Mouse (Mus musculus) embryonic fibroblast, embryonic 13.5 days (primary cell): ENCODE measurements around the gene Elmo1. TPM values are rescaled to one million over a fixed set of nuclear protein-coding genes. Genes with fewer than 3 reads are reported as not detected.

ENCODE experiments used
- H3K27ac ChIP-seq: 2 replicates; pipeline ENCODE4 v1.5.1; 2012; ENCODE audit warnings: low read length, control low read depth, inconsistent platforms; ENCODE audit not compliant: insufficient read depth
- H3K4me1 ChIP-seq: 2 replicates; pipeline ENCODE4 v1.6.1; 2011; ENCODE audit warnings: low read length; ENCODE audit not compliant: control insufficient read depth, insufficient read depth
- H3K4me3 ChIP-seq: 2 replicates; pipeline ENCODE4 v1.5.1; 2011; ENCODE audit warnings: mild to moderate bottlenecking, control low read depth, low read length; ENCODE audit not compliant: insufficient read depth
- CTCF ChIP-seq: IDR thresholded peaks from 2 replicates; pipeline ENCODE4 v1.5.1; 2011; ENCODE audit warnings: mild to moderate bottlenecking, control low read depth, low read length, moderate library complexity, borderline replicate concordance; ENCODE audit not compliant: insufficient read depth
- POLR2A ChIP-seq: IDR thresholded peaks from 2 replicates; pipeline ENCODE4 v1.6.1; 2011; ENCODE audit warnings: low read depth, mild to moderate bottlenecking, control low read depth, low read length, moderate library complexity
- polyA plus RNA-seq: library from polyadenylated mRNA; stranded (reverse); fragments of >200 nt; gene quantifications from 2 replicates; pipeline ENCODE4 v1.2.4, GENCODE M21; 2011; ENCODE audit warnings: low read depth; ENCODE audit not compliant: missing spikeins, insufficient read length

Elmo1 gene
- polyA plus RNA-seq, 1 experiment = 4.8 TPM

GRCm38 (mm10) chr13:20220414-20220813 lies 130.0 kb downstream of the Elmo1 start:
- Histone ChIP-seq H3K4me1 (peaks cover 3% of the 10 kb centered on the region; the same call in 1 of the 2 replicates), H3K27ac (no peak overlapping the region), H3K4me3 (no peak overlapping the region)
- no peak for TF ChIP-seq CTCF
- TF ChIP-seq POLR2A = no peak

DNA sequence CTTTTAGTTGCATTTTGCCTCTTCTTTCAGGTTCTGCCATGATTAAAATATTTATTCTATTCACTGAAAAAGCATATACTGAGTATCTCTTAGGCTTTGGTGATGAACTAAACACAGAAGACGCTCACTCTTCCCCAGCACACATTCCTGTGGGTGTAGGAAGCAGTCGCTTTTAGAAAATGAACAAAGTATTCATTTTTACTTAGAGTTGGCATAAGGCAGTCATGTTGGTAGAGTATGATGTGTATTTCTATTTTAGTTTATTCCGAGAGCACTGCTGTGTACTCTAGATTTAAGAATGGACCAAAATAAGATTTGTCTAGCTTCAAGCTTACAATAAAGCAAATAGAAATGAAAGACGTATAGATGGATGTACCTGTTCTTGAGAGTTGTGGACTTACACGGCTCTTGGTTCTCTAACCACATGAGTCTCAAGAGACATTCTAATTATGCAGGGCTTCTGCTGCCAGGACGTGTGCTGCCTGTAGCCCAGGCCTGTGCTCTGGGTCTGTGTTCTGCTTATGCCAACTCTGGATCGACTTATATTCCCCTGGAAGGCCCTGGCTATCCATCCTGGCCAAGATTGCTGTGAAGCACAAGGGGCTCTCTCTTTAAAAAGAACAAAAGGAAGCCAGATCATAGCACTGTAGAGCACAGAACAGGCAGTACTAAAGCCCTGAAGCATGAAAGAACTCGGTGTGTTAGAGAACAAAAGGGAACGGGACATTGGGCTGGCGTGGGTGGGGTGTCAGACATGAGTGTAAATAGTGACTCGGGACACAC lies 137.7 kb downstream of the Elmo1 start:
- H3K27ac ChIP-seq = no peak overlapping the region
- no peak for TF ChIP-seq CTCF
- TF ChIP-seq POLR2A = no peak
- no peaks in the 10 kb centered on the region for H3K4me1 ChIP-seq
- no peak overlapping the region for H3K4me3 ChIP-seq

- H3K27ac ChIP-seq = no peak overlapping the region
- TF ChIP-seq CTCF = no peak
- TF ChIP-seq POLR2A = no peak
- no peaks in the 10 kb centered on the region for H3K4me1 ChIP-seq
- H3K4me3 ChIP-seq = no peak overlapping the region
Observed at GRCm38 (mm10) chr13:20231837-20232728, 141.7 kb downstream of the Elmo1 start.

GRCm38 (mm10) chr13:20233707-20234106 lies 143.3 kb downstream of the Elmo1 start:
- Histone ChIP-seq H3K27ac (no peak overlapping the region), H3K4me1 (no peaks in the 10 kb centered on the region), H3K4me3 (no peak overlapping the region)
- no peak for TF ChIP-seq POLR2A
- no peak for TF ChIP-seq CTCF

GRCm38 (mm10) chr13:20237615-20238014 lies 147.2 kb downstream of the Elmo1 start:
- no peak overlapping the region for H3K4me3 ChIP-seq
- no peak for TF ChIP-seq POLR2A
- TF ChIP-seq CTCF = no peak
- H3K4me1 ChIP-seq = no peaks in the 10 kb centered on the region
- no peak overlapping the region for H3K27ac ChIP-seq

GRCm38 (mm10) chr13:20238146-20238545 lies 147.8 kb downstream of the Elmo1 start:
- Histone ChIP-seq H3K4me3 (no peak overlapping the region), H3K4me1 (no peaks in the 10 kb centered on the region), H3K27ac (no peak overlapping the region)
- no peak for TF ChIP-seq POLR2A
- no peak for TF ChIP-seq CTCF

DNA sequence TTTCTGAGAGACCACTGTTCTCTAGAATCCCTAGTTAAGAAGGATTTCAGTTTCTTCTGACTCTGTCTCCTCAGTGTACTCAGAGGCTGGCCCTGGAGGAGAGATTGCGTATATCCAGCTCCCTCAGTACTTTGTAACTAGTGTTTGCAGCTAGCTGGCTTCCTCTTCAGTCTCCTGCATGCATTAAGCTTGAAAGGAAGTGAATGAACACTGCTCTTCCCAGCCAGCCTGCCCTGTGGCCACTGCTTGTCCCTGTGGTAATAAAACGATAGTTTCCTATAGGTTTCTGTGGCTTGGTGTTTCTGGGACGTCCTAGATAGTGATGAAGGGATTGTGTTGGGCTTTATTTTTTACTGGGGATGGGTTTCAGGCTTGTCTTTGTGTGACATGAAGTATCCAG lies 148.3 kb downstream of the Elmo1 start:
- no peak overlapping the region for H3K27ac ChIP-seq
- no peak overlapping the region for H3K4me3 ChIP-seq
- TF ChIP-seq POLR2A (no peak), CTCF (no peak)
- H3K4me1 ChIP-seq = no peaks in the 10 kb centered on the region

- no peak overlapping the region for H3K27ac ChIP-seq
- no peak for TF ChIP-seq POLR2A
- H3K4me3 ChIP-seq = no peak overlapping the region
- peaks cover 6% of the 10 kb centered on the region; the same call in 1 of the 2 replicates for H3K4me1 ChIP-seq
Observed at GRCm38 (mm10) chr13:20250069-20250668, 159.8 kb downstream of the Elmo1 start.

GRCm38 (mm10) chr13:20254911-20255310 lies 164.5 kb downstream of the Elmo1 start:
- TF ChIP-seq CTCF (no peak), POLR2A (no peak)
- H3K4me1 ChIP-seq = peaks cover 6% of the 10 kb centered on the region
- H3K27ac ChIP-seq = peak overlapping the region; percentile 63
- H3K4me3 ChIP-seq = no peak overlapping the region

GRCm38 (mm10) chr13:20255380-20255779 lies 165.0 kb downstream of the Elmo1 start:
- H3K4me1 ChIP-seq = peaks cover 6% of the 10 kb centered on the region
- TF ChIP-seq POLR2A (no peak), CTCF (no peak)
- peak overlapping the region; percentile 63 for H3K27ac ChIP-seq
- H3K4me3 ChIP-seq = no peak overlapping the region
